Mouse (Mus musculus) brain, embryonic 14.5 days (tissue): ENCODE measurements around the gene Dot1l. TPM values are rescaled to one million over a fixed set of nuclear protein-coding genes. Genes with fewer than 3 reads are reported as not detected.

Experiments used
- DNase-seq: peaks from one replicate; pipeline ENCODE4 v3.0.0-alpha.2; 2011; ENCODE audit warnings: low read depth
- CTCF ChIP-seq: fragments of 200-500 bp; IDR thresholded peaks from 2 replicates; pipeline ENCODE4 v1.5.1; 2012; ENCODE audit warnings: inconsistent platforms, mild to moderate bottlenecking, moderate library complexity, borderline replicate concordance; ENCODE audit not compliant: insufficient read depth, insufficient read length; ENCODE audit errors: extremely low read depth
- POLR2A ChIP-seq: fragments of 200-500 bp; IDR thresholded peaks from 2 replicates; pipeline ENCODE4 v1.6.1; 2012; ENCODE audit warnings: mild to moderate bottlenecking, inconsistent platforms, borderline replicate concordance; ENCODE audit not compliant: poor library complexity, insufficient read depth, insufficient read length, severe bottlenecking; ENCODE audit errors: extremely low read depth
- polyA plus RNA-seq: library from polyadenylated mRNA; depleted of rRNA; stranded (reverse); fragments of >200 nt; gene quantifications from 2 replicates; pipeline ENCODE4 v1.2.3, GENCODE M21; 2012

The Dot1l gene
- polyA plus RNA-seq, 1 experiment, result 77.6 TPM

GRCm38 (mm10) chr10:80794750-80795149, 39.7 kb downstream of the Dot1l start:
- DNase-seq, result no peak
- no peak for TF ChIP-seq CTCF

DNA sequence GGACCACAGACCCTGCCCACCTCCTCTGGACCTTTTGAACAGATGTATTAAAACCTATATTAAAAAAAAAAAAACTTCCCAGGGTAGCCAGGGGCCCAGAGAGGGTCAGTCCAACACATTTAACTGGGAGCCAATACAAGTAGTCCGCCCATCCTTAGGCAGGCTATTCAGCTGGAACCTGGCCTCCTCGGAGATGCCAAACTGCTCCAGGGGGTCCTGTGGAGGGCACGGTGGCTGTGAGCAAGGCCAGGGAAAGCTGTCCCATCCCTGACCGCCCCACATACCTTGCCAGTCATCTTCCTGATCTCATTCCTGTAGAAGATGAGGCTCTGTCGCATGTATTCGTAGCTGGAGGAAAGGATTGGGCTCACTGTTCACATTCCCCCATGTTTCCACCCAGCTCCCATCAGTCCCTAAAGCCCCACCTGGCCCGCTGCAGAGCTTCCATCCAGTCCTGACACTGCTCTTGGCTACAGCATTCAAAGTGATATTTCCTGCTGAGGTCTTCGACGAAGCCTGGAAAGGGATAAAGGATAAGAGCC, 41.4 kb downstream of the Dot1l start:
- DNase-seq, result no peak
- no peak for TF ChIP-seq POLR2A
- no peak for TF ChIP-seq CTCF

DNA sequence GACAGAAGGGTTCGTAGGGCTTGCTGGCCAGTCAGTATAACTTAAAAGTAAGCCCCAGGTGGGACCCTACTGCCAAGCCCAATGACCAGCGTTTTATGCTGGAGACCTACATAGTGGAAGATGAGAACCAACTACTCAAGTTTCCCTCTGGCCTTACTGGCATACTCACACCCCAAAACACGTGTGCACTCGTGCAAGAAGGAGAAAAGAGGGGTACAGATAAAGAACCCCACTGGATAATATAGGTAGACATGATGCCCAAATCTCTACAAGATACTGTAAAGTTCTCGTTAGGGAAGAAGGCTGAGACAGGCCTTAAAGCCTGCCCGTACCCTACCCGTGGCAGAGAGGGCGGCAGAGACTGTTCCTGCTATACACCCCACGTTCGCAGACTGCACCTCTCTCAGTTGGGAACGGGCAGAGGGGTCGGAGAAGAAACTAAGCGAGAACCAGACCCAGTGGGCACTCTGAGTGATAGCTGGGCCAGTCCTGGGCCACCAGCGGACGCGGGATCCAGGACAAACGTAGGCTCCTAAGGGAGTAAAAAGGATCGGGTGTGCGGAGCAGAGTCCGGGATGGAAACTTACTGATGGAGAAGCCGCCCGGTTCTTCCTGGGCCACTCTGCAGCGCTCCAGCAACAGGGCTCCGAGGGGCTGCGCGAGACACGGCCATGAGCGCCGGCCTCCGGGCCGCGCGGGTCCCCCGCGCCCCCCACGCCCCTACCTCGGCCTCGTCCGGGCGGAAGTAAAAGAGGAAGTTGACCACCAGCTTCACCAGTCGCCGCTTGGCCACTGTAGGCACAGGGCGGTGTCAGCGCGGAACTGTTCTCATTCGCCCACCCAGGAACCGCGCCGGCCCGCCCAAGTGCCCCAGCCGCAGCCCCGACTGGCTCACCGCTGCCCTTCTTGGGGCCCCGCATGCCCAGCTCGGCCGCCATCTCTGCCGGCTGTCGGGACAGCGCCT, 42.5 kb downstream of the Dot1l start:
- no peak for DNase-seq
- TF ChIP-seq POLR2A (no peak; the same call in 1 of the 2 replicates), CTCF (no peak)

- DNase-seq, result peak; percentile 100
- TF ChIP-seq POLR2A (peak; percentile 60; the same call in 1 of the 2 replicates), CTCF (no peak)
These were observed 43.4 kb downstream of the Dot1l start, which contains the start of the genes Sf3a2 and Plekhj1 for GRCm38 (mm10) chr10:80798150-80799006. Gene Sf3a2, plus strand, starts transcription at chr10:80798198. Gene Plekhj1, minus strand, starts transcription at chr10:80798626.

- DNase-seq, result peak; percentile 33
- no peak for TF ChIP-seq CTCF
- TF ChIP-seq POLR2A, result no peak
These were observed 44.1 kb downstream of the Dot1l start for GRCm38 (mm10) chr10:80799070-80799566.

DNA sequence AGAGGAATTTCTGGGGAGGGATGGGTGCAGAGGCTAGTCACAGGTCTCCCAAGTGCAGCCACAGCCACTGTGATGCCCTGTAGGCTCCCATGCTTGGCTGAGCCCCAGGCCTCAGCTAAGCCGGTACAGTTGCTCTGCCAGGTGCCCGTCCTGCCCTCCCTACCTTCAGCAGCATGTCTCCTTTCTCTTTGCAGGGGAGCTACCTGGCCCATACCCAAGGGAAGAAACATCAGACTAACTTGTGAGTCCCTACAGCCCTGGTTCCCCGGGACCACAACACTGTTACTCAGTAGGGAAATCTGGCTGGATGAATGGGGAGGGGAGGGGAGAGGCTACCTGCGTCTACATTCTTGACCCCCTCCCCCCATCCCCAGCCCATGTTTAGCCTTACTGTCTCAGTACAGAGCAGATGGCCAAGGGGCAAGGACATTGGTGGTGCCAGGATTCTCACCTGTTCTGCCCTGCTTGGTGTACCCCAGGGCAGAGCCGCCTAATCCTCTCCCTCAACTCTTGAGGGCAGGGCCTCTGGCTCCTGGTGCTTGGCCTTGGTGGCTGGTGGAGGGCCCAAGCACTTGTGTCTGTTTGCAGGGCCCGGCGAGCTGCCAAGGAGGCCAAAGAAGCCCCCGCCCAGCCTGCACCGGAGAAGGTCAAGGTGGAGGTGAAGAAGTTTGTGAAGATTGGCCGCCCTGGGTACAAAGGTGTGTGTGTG, 47.4 kb downstream of the Dot1l start:
- TF ChIP-seq POLR2A (no peak), CTCF (no peak)
- DNase-seq, result no peak

DNA sequence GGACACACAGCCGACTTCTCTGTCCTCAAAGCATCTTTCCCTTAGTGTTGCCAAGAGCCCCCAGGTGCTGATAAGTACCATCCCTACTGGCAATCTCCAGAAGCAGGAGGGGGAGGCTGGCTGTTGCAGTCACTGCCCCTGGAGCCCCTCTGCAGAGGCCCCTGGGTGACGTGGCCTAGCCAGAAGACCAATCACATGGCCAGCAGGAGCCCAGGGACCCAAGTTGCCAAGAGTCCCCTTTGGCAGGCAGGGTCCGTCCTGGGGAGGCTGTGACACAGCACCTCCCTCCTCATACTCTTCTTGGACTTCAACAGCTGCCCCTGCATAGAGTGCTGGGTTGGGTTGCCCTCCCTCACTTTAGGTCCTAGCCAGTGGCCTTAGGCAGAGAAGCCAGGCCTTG, 48.0 kb downstream of the Dot1l start:
- no peak for TF ChIP-seq CTCF
- no peak for TF ChIP-seq POLR2A
- DNase-seq, result no peak

- TF ChIP-seq POLR2A, result no peak
- no peak for TF ChIP-seq CTCF
- DNase-seq, result no peak
These were observed 49.3 kb downstream of the Dot1l start for GRCm38 (mm10) chr10:80804340-80804739.

DNA sequence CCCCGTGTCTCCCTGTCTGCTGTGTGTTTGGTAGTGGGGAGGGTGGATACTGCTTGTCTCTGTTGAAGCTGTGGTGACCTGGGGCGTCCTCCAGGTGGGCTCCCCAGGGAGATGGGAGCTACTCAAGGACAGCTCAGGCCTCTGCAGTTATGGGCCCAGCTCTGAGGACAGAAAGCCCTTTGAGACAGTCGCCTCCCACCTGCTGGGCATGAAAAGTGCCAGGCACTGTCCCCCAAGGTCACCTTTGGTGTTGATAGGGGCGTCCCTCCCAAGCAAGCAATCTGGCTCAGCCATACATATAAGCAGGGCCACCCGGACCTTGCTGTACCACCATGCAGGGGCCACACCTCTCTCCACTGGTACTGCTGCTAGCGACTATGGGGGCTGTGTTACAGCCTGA, 49.9 kb downstream of the Dot1l start, which contains the start of gene Amh:
Amh (plus strand) TSS at position 328 of the 400 bp plus-strand sequence.
- no peak for TF ChIP-seq POLR2A
- no peak for TF ChIP-seq CTCF

DNA sequence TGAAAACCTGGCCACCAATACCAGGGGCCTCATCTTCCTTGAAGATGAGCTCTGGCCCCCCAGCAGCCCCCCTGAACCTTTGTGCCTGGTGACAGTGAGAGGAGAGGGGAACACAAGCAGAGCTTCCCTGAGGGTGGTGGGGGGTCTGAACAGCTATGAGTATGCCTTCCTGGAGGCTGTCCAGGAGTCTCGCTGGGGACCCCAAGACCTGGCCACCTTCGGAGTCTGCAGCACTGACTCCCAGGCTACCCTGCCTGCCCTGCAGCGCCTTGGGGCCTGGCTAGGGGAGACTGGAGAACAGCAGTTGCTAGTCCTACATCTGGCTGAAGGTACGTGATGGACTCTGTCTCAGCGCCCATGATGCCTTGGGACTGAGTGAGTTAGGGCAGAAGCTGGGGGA, 50.3 kb downstream of the Dot1l start:
- DNase-seq, result no peak
- TF ChIP-seq CTCF (no peak), POLR2A (no peak)

More for the DNA sequence above, 49.9 kb downstream of the Dot1l start, which contains the start of gene Amh:
- no peak for DNase-seq

- TF ChIP-seq POLR2A, result no peak
- TF ChIP-seq CTCF, result peak; percentile 76
- peak; percentile 52 for DNase-seq
These were observed 50.9 kb downstream of the Dot1l start for GRCm38 (mm10) chr10:80805925-80806324.
